Mouse (Mus musculus): ENCODE measurements around the gene Snrpg. TPM values are rescaled to one million over a fixed set of nuclear protein-coding genes. Genes with fewer than 3 reads are reported as not detected.

Snrpg gene
- polyA plus RNA-seq (2014; fragmentation: Nextera tagmentation; extraction: Ambion mirVana), result 345 and 410 TPM in 2 replicates

- peak within 1 kb of the TSS; percentile 90 for H3K4me3 ChIP-seq (replicated peaks; ENCODE audit: low read length)
- H3K9me3 ChIP-seq (ENCODE audit: control insufficient read depth, low read length), result no peaks in the 10 kb centered on the region
- H3K4me1 ChIP-seq (replicated peaks; ENCODE audit: control insufficient read depth, insufficient read depth, low read length), result peaks cover 31% of the 10 kb centered on the region
- 16% methylated on average over 15 of the region's 15 CpGs for WGBS
- ATAC-seq (ENCODE audit: low FRiP score) (peak; percentile 14; the same call in 1 of the 2 replicates), DNase-seq (ENCODE audit: low spot score) (peak; percentile 45)
- peak within 1 kb of the TSS; percentile 95 for H3K4me2 ChIP-seq (replicated peaks)
- peaks cover 24% of the 10 kb centered on the region for H3K36me3 ChIP-seq (replicated peaks; ENCODE audit: control insufficient read depth, insufficient read depth)
- H3K9ac ChIP-seq, result peak within 1 kb of the TSS; percentile 90
- H3K27ac ChIP-seq, result peak within 1 kb of the TSS; percentile 95
- no peaks in the 10 kb centered on the region for H3K27me3 ChIP-seq (ENCODE audit: control insufficient read depth, insufficient read depth, low read length)
Observed at GRCm38 (mm10) chr6:86370764-86371339, at the start of gene Snrpg. Snrpg (plus strand) TSS chr6:86371304.

GRCm38 (mm10) chr6:86322031-86322563, 49.0 kb upstream of the Snrpg start:
- DNase-seq (ENCODE audit: low spot score), result no peak
- ATAC-seq (ENCODE audit: low FRiP score), result no peak
- Histone ChIP-seq H3K27me3 (ENCODE audit: control insufficient read depth, insufficient read depth, low read length) (no peaks in the 10 kb centered on the region), H3K4me2 (replicated peaks) (no peak overlapping the region), H3K4me3 (replicated peaks; ENCODE audit: low read length) (no peak overlapping the region), H3K9me3 (ENCODE audit: control insufficient read depth, low read length) (no peaks in the 10 kb centered on the region), H3K27ac (no peak overlapping the region), H3K4me1 (replicated peaks; ENCODE audit: control insufficient read depth, insufficient read depth, low read length) (no peaks in the 10 kb centered on the region), H3K36me3 (replicated peaks; ENCODE audit: control insufficient read depth, insufficient read depth) (no peaks in the 10 kb centered on the region), H3K9ac (no peak overlapping the region)
- 94% methylated on average over 5 of the region's 5 CpGs for WGBS

DNA sequence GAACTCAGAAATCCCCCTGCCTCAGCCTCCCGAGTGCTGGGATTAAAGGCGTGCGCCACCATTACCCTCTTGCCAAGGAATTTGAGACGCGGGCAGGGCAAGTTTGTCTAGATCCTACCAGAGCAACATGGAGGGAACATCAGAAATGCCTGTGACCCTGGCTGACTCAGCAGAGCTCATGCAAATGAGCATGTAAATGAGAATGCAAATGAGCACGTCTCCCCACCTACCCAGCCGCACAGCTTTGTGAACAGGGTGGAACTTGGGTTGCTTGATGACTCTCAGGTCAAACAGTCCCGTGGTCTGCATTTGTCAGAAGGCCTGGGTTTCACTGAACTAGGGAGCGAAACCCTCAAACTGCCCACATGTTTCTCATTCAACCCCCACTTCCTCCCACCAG, 48.1 kb upstream of the Snrpg start:
- Histone ChIP-seq H3K4me3 (replicated peaks; ENCODE audit: low read length) (no peak overlapping the region), H3K4me1 (replicated peaks; ENCODE audit: control insufficient read depth, insufficient read depth, low read length) (no peaks in the 10 kb centered on the region), H3K9me3 (ENCODE audit: control insufficient read depth, low read length) (no peaks in the 10 kb centered on the region), H3K27me3 (ENCODE audit: control insufficient read depth, insufficient read depth, low read length) (no peaks in the 10 kb centered on the region), H3K4me2 (replicated peaks) (no peak overlapping the region), H3K27ac (no peak overlapping the region), H3K9ac (no peak overlapping the region), H3K36me3 (replicated peaks; ENCODE audit: control insufficient read depth, insufficient read depth) (no peaks in the 10 kb centered on the region)
- WGBS, result 75% methylated on average over 9 of the region's 9 CpGs
- ATAC-seq (ENCODE audit: low FRiP score) (no peak), DNase-seq (ENCODE audit: low spot score) (no peak)

GRCm38 (mm10) chr6:86324400-86324799, 46.7 kb upstream of the Snrpg start:
- WGBS, result 83% methylated on average over 3 of the region's 3 CpGs
- H3K27ac ChIP-seq, result no peak overlapping the region
- H3K9me3 ChIP-seq (ENCODE audit: control insufficient read depth, low read length), result no peaks in the 10 kb centered on the region
- H3K4me3 ChIP-seq (replicated peaks; ENCODE audit: low read length), result no peak overlapping the region
- no peak overlapping the region for H3K4me2 ChIP-seq (replicated peaks)
- H3K36me3 ChIP-seq (replicated peaks; ENCODE audit: control insufficient read depth, insufficient read depth), result no peaks in the 10 kb centered on the region
- H3K4me1 ChIP-seq (replicated peaks; ENCODE audit: control insufficient read depth, insufficient read depth, low read length), result no peaks in the 10 kb centered on the region
- no peak overlapping the region for H3K9ac ChIP-seq
- ATAC-seq (ENCODE audit: low FRiP score) (no peak), DNase-seq (ENCODE audit: low spot score) (no peak)
- no peaks in the 10 kb centered on the region for H3K27me3 ChIP-seq (ENCODE audit: control insufficient read depth, insufficient read depth, low read length)

DNA sequence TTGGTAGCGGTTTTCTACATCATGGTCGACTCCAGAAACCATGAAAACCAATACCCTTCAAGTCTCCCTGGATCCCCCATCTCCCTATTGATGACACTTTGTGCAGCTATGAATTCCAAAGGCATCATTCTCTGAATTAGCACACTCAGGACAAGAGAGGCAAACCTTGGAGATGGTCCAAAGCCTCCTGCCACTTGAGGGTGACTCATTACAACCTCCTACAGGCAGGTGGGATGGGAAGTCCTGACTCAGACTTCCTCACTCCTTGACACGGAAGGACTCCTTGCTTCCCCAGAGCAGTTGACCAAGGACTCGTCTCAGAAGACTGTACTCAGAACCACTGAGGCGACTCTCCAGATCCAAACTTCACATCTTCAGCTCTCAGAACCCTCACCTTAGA, 45.5 kb upstream of the Snrpg start:
- no peak overlapping the region for H3K27ac ChIP-seq
- no peaks in the 10 kb centered on the region for H3K27me3 ChIP-seq (ENCODE audit: control insufficient read depth, insufficient read depth, low read length)
- DNase-seq (ENCODE audit: low spot score) (no peak), ATAC-seq (ENCODE audit: low FRiP score) (no peak)
- H3K4me2 ChIP-seq (replicated peaks), result no peak overlapping the region
- H3K4me1 ChIP-seq (replicated peaks; ENCODE audit: control insufficient read depth, insufficient read depth, low read length), result no peaks in the 10 kb centered on the region
- H3K9me3 ChIP-seq (ENCODE audit: control insufficient read depth, low read length), result no peaks in the 10 kb centered on the region
- no peak overlapping the region for H3K4me3 ChIP-seq (replicated peaks; ENCODE audit: low read length)
- H3K36me3 ChIP-seq (replicated peaks; ENCODE audit: control insufficient read depth, insufficient read depth), result no peaks in the 10 kb centered on the region
- no peak overlapping the region for H3K9ac ChIP-seq
- 88% methylated on average over 5 of the region's 5 CpGs for WGBS

GRCm38 (mm10) chr6:86326866-86327265, 44.2 kb upstream of the Snrpg start:
- H3K4me3 ChIP-seq (replicated peaks; ENCODE audit: low read length), result no peak overlapping the region
- no peaks in the 10 kb centered on the region for H3K36me3 ChIP-seq (replicated peaks; ENCODE audit: control insufficient read depth, insufficient read depth)
- no peaks in the 10 kb centered on the region for H3K4me1 ChIP-seq (replicated peaks; ENCODE audit: control insufficient read depth, insufficient read depth, low read length)
- H3K4me2 ChIP-seq (replicated peaks), result no peak overlapping the region
- H3K9ac ChIP-seq, result no peak overlapping the region
- H3K9me3 ChIP-seq (ENCODE audit: control insufficient read depth, low read length), result no peaks in the 10 kb centered on the region
- H3K27me3 ChIP-seq (ENCODE audit: control insufficient read depth, insufficient read depth, low read length), result no peaks in the 10 kb centered on the region
- no peak for DNase-seq (ENCODE audit: low spot score)
- no peak for ATAC-seq (ENCODE audit: low FRiP score)
- H3K27ac ChIP-seq, result no peak overlapping the region
- WGBS, result 92% methylated on average over 18 of the region's 18 CpGs

GRCm38 (mm10) chr6:86328369-86328768, 42.7 kb upstream of the Snrpg start:
- H3K4me2 ChIP-seq (replicated peaks), result no peak overlapping the region
- DNase-seq (ENCODE audit: low spot score), result no peak
- WGBS, result 77% methylated on average over 3 of the region's 3 CpGs
- no peak for ATAC-seq (ENCODE audit: low FRiP score)
- H3K9ac ChIP-seq, result no peak overlapping the region
- H3K27me3 ChIP-seq (ENCODE audit: control insufficient read depth, insufficient read depth, low read length), result no peaks in the 10 kb centered on the region
- H3K4me1 ChIP-seq (replicated peaks; ENCODE audit: control insufficient read depth, insufficient read depth, low read length), result no peaks in the 10 kb centered on the region
- no peaks in the 10 kb centered on the region for H3K36me3 ChIP-seq (replicated peaks; ENCODE audit: control insufficient read depth, insufficient read depth)
- H3K27ac ChIP-seq, result no peak overlapping the region
- H3K9me3 ChIP-seq (ENCODE audit: control insufficient read depth, low read length), result no peaks in the 10 kb centered on the region
- no peak overlapping the region for H3K4me3 ChIP-seq (replicated peaks; ENCODE audit: low read length)

DNA sequence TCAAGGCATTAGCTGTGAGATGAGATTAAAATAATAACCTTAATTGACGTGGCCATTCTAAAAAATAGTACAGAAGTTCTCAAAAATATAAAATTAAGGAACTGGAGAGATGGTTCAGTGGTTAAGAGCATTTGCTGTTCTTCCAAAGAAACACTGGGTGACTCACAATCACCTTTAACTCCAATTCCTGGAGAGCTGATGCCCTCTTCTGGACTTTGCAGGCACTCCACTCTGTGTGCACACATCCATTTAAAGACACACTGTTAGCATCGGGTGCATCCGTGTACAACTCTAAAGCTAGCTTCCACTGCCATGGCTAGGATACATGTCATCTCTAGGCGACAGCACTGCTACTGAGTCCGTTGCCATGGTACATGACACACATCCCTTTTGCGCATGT, 41.2 kb upstream of the Snrpg start:
- H3K27ac ChIP-seq, result no peak overlapping the region
- H3K9ac ChIP-seq, result no peak overlapping the region
- no peak for ATAC-seq (ENCODE audit: low FRiP score)
- H3K27me3 ChIP-seq (ENCODE audit: control insufficient read depth, insufficient read depth, low read length), result no peaks in the 10 kb centered on the region
- H3K9me3 ChIP-seq (ENCODE audit: control insufficient read depth, low read length), result no peaks in the 10 kb centered on the region
- DNase-seq (ENCODE audit: low spot score), result no peak
- no peaks in the 10 kb centered on the region for H3K36me3 ChIP-seq (replicated peaks; ENCODE audit: control insufficient read depth, insufficient read depth)
- H3K4me1 ChIP-seq (replicated peaks; ENCODE audit: control insufficient read depth, insufficient read depth, low read length), result no peaks in the 10 kb centered on the region
- H3K4me2 ChIP-seq (replicated peaks), result no peak overlapping the region
- H3K4me3 ChIP-seq (replicated peaks; ENCODE audit: low read length), result no peak overlapping the region
- WGBS, result 93% methylated on average over 6 of the region's 6 CpGs

DNA sequence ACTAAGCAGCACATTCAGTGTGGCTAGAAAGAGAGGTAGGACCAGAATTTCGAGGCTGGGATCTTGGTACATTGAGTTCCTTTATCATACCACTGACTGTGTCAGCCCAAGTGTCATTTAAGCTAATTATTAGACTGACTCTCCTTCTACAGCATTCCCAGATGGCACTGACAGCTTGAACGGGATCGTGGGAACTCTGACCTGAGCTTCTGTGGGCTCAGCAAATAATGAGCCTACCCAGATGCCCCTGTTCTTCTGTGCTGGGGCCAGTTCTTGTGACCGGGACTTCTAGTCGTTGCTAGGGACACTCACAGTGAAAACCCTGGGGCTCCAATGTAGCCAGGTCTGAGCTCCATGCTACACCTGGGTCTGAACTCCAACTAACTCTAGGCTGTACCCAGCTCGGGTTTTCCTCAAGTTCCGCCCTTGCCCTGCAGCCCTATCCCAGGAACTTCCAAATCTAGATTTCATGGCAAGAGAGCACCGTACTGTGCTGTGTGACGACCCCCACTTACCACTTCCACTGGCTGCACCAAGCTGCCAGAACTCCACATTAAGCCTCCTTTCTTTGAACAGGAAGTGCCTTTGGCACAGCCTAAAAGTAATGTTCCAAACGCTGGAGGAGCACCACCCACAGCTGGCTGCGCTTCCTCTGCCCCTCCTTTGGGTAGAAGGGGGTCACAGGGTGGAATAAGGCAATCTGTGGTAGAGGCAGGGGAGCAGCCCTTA, 35.8 kb upstream of the Snrpg start:
- H3K9me3 ChIP-seq (ENCODE audit: control insufficient read depth, low read length), result no peaks in the 10 kb centered on the region
- no peaks in the 10 kb centered on the region for H3K4me1 ChIP-seq (replicated peaks; ENCODE audit: control insufficient read depth, insufficient read depth, low read length)
- no peak overlapping the region for H3K4me2 ChIP-seq (replicated peaks)
- no peaks in the 10 kb centered on the region for H3K36me3 ChIP-seq (replicated peaks; ENCODE audit: control insufficient read depth, insufficient read depth)
- no peak for ATAC-seq (ENCODE audit: low FRiP score)
- no peaks in the 10 kb centered on the region for H3K27me3 ChIP-seq (ENCODE audit: control insufficient read depth, insufficient read depth, low read length)
- 80% methylated on average over 11 of the region's 11 CpGs for WGBS
- DNase-seq (ENCODE audit: low spot score), result no peak
- H3K4me3 ChIP-seq (replicated peaks; ENCODE audit: low read length), result no peak overlapping the region
- H3K9ac ChIP-seq, result no peak overlapping the region
- no peak overlapping the region for H3K27ac ChIP-seq
